Mouse (Mus musculus): ENCODE measurements around the gene Tmem44. TPM values are rescaled to one million over a fixed set of nuclear protein-coding genes. Genes with fewer than 3 reads are reported as not detected.

The Tmem44 gene
- polyA plus RNA-seq, 1 experiment from 2014 or later, result 1.0 TPM

DNA sequence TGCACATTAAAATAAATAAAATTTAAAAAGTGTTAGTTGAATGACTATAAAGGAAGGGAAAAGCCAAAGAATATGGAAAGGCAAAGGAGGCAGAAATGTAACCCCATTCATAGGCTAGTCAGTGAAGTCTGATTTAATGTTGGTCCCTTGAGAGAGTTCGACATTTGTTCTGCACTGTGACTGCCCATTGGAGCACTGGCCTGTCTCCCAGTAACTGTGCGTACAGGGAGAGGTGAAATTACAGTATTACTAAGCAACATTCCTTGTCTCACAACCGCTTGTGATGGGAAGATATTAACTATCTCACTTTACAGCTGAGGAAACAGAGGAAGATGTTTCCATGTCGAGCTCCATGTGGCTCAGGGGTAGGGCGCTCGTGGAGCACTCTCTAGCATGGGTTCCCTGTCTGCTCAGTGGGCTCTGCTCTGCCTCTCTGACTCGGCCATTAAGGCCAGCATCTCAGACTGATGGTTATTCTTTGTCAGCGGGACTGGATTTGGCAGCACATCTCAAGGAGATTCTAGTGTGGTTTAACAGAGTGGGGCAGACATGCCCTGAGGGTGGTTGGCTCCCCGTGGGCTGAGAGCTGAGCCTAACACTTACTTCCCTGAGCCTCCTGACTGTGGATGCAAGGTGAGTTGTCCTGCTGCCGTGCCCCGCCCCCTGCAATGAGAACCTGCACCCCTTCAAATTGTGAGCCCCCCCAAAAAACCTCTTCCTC is 45.2 kb downstream of the Tmem44 start:
- H3K36me3 ChIP-seq, result no peaks in the 10 kb centered on the region
- DNase-seq (no peak), ATAC-seq (ENCODE audit: low read depth) (no peak)
- H3K4me3 ChIP-seq (replicated peaks), result no peak overlapping the region
- peaks cover 54% of the 10 kb centered on the region for H3K4me1 ChIP-seq (replicated peaks)
- H3K9ac ChIP-seq, result no peak overlapping the region
- no peak overlapping the region for H3K27ac ChIP-seq
- 0 out of 2 replicates have a peak, but pooled peaks cover 2% of the 10 kb centered on the region for H3K27me3 ChIP-seq
- no peaks in the 10 kb centered on the region for H3K9me3 ChIP-seq (replicated peaks)
- WGBS (ENCODE audit: insufficient replicate concordance), result 57% methylated on average over 11 of the region's 11 CpGs
- no peak overlapping the region for H3K4me2 ChIP-seq

DNA sequence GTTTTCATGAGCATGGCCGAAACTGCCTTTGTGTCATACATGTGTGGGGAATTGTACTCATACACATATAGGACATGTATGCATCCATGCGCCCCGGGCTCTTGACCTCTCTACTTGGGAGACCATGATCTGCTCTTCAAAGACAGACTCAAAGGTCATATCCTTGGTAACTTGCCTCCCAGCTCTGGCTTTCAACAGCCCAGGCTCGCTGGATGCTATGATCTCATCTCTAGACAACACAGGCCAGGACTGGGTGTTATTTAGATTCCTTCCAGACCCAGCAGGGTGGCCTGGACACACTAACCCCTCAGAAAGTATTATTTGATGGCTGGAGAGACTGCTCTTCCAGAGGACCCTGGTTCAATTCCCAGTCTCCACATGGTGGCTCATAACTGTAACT is 45.8 kb downstream of the Tmem44 start:
- 69% methylated on average over 4 of the region's 4 CpGs for WGBS (ENCODE audit: insufficient replicate concordance)
- ATAC-seq (ENCODE audit: low read depth) (no peak), DNase-seq (no peak)
- no peak overlapping the region for H3K27ac ChIP-seq
- no peak overlapping the region for H3K4me3 ChIP-seq (replicated peaks)
- 0 out of 2 replicates have a peak, but pooled peaks cover 2% of the 10 kb centered on the region for H3K27me3 ChIP-seq
- H3K4me2 ChIP-seq, result no peak overlapping the region
- H3K36me3 ChIP-seq, result no peaks in the 10 kb centered on the region
- no peaks in the 10 kb centered on the region for H3K9me3 ChIP-seq (replicated peaks)
- no peak overlapping the region for H3K9ac ChIP-seq
- H3K4me1 ChIP-seq (replicated peaks), result peaks cover 48% of the 10 kb centered on the region

DNA sequence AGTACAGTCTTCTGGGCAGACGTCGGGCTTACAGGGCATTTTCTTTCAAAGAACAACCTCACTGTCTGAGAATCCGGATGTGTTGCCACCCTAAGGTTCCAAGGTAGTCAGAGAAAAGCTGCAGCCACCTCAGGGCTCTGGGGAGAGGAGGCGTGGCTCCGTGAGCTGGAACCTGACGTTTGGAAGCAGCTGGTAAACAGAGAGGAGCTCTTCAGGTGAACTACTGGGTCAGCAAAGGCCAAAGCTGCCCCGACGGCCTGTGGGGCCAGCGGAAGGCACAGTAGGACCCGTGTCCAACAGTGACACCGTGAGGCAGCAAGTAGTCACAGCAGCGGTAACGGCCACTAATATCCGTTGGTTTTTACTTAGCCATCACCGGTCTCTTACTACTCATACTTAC is 46.7 kb downstream of the Tmem44 start:
- peaks cover 39% of the 10 kb centered on the region for H3K4me1 ChIP-seq (replicated peaks)
- 9% methylated on average over 15 of the region's 15 CpGs for WGBS (ENCODE audit: insufficient replicate concordance)
- no peak overlapping the region for H3K9ac ChIP-seq
- H3K36me3 ChIP-seq, result no peaks in the 10 kb centered on the region
- no peak overlapping the region for H3K4me3 ChIP-seq (replicated peaks)
- ATAC-seq (ENCODE audit: low read depth), result peak; percentile 34; the same call in 1 of the 2 replicates
- H3K27me3 ChIP-seq, result 0 out of 2 replicates have a peak, but pooled peaks cover 2% of the 10 kb centered on the region
- DNase-seq, result peak; percentile 48
- no peaks in the 10 kb centered on the region for H3K9me3 ChIP-seq (replicated peaks)
- no peak overlapping the region for H3K27ac ChIP-seq
- H3K4me2 ChIP-seq, result peak overlapping the region; percentile 23

DNA sequence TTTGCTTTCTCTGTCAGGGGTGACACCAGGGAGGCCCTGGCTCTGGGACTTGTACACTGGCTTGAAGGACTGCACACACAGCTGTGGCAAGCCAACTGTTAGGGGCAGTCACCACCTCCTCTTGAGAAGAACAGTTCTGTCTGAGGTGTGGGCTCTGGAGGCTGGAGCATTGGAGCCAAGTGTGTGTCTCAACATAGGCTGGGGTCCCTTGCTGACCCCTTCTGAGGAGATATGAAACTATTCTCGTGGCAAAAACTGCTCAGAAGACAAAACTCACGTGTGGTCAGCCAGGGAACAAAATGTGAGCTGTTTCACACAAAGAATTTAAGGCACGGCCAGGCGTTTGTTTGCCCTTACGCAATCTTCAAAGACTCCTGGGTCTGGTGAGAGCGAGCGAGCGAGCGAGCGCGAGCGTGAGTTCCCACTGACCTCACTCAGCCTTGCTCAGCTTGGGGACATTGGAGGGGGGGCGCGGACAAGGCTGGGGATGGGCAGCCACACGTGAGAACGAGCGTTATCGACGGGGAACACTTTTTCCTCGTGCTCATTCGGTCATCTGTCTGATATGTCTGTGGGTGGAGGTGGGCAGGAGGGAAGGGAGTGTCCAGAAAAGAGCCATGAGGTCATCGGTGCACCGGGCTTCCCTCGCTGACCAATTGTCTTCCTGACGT is 48.3 kb downstream of the Tmem44 start:
- peak overlapping the region; percentile 61 for H3K9ac ChIP-seq
- DNase-seq (no peak), ATAC-seq (ENCODE audit: low read depth) (peak; percentile 37)
- peaks cover 35% of the 10 kb centered on the region for H3K4me1 ChIP-seq (replicated peaks)
- H3K27me3 ChIP-seq, result no peaks in the 10 kb centered on the region
- 1% methylated on average over 25 of the region's 25 CpGs for WGBS (ENCODE audit: insufficient replicate concordance)
- H3K9me3 ChIP-seq (replicated peaks), result no peaks in the 10 kb centered on the region
- H3K4me2 ChIP-seq, result peak overlapping the region; percentile 67
- H3K27ac ChIP-seq, result peak overlapping the region; percentile 41
- H3K4me3 ChIP-seq (replicated peaks), result peak overlapping the region; percentile 43
- H3K36me3 ChIP-seq, result no peaks in the 10 kb centered on the region

DNA sequence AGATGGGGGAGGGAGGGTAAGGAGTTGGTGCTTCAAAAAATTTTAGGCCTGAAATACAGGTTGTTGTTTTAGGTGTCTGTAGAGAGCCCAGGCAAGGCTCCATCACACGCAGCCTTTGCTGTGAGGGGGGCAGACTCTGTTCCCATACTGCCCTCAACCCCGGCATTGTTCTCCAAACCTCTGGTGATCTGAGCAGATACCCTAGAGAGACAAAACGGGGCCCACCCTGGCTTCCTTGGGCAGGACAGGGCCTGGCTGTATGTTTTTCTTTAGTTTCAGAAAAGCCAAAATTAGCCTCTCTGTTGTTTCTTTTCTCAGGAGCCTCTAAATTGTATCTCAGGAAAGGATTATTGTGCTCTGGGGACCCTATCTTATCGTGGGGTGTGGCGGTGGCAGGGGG is 49.0 kb downstream of the Tmem44 start:
- Histone ChIP-seq H3K27ac (no peak overlapping the region), H3K9me3 (replicated peaks) (no peaks in the 10 kb centered on the region), H3K36me3 (no peaks in the 10 kb centered on the region), H3K4me2 (peak overlapping the region; percentile 67), H3K4me3 (replicated peaks) (no peak overlapping the region), H3K4me1 (replicated peaks) (peaks cover 35% of the 10 kb centered on the region), H3K27me3 (no peaks in the 10 kb centered on the region), H3K9ac (0 out of 2 replicates have a peak overlapping the region, but pooled peaks have one; percentile 61)
- 17% methylated on average over 5 of the region's 5 CpGs for WGBS (ENCODE audit: insufficient replicate concordance)
- DNase-seq, result no peak
- no peak for ATAC-seq (ENCODE audit: low read depth)

DNA sequence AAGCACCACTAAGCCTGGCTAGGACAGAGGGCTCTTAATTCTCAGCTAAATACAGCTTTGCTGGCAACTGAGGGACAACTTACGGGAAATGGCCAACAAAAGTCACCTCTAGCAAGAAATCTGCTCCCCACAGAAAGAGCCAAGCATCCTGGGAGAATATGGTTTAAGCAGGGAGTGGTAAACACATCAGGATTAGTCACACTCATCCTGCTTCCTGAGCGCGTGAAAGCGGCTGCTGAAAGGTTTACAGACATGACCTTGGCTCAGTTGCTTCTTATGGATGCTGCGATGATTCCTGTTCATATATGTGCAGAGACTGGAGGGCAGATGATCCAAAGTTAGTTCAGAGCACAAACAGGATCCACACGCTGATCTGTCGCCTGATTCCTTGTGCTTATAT is 50.4 kb downstream of the Tmem44 start:
- H3K4me1 ChIP-seq (replicated peaks), result peaks cover 35% of the 10 kb centered on the region
- no peaks in the 10 kb centered on the region for H3K9me3 ChIP-seq (replicated peaks)
- H3K36me3 ChIP-seq, result no peaks in the 10 kb centered on the region
- DNase-seq (no peak), ATAC-seq (ENCODE audit: low read depth) (no peak)
- no peak overlapping the region for H3K9ac ChIP-seq
- H3K27ac ChIP-seq, result no peak overlapping the region
- H3K4me3 ChIP-seq (replicated peaks), result no peak overlapping the region
- no peak overlapping the region for H3K4me2 ChIP-seq
- H3K27me3 ChIP-seq, result no peaks in the 10 kb centered on the region
- 79% methylated on average over 7 of the region's 7 CpGs for WGBS (ENCODE audit: insufficient replicate concordance)

DNA sequence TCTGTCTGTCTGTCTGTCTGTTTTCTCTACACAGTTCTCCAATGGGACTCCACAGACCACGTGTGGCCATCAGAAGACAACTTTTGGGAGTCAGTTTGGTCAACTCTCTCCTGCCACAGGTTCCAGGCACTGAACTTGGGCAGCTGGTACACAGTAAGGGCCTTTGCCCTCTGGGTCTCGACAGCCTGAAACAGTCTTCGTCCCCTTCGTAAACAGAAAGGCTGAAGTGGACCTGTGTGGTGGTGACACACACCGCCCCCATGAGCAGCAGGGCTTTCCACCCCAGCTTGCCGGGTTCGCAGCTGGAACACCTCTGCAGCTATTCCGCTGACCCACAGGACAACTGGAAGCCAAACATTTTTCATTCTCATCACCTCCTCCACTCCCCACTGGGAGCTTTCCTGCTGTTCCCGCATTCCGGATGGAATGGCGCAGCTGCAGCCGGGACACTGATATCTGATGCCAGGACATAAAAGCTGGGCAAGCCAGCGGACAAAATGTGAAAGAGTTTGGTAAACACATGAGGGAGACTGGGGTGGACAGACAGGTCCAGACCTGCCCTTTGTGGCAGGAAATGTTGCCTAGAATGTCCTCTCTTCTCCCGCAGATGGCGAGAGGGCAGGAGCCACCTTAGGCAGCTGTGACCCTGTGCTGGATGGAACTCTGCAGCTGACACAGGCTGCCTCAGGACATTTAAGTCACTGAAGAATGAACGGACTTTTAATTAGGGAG is 51.4 kb downstream of the Tmem44 start:
- Histone ChIP-seq H3K27me3 (0 out of 2 replicates have a peak, but pooled peaks cover 3% of the 10 kb centered on the region), H3K4me3 (replicated peaks) (no peak overlapping the region), H3K4me2 (0 out of 2 replicates have a peak overlapping the region, but pooled peaks have one; percentile 6), H3K9ac (no peak overlapping the region), H3K9me3 (replicated peaks) (no peaks in the 10 kb centered on the region), H3K4me1 (replicated peaks) (peaks cover 28% of the 10 kb centered on the region), H3K27ac (no peak overlapping the region), H3K36me3 (no peaks in the 10 kb centered on the region)
- WGBS (ENCODE audit: insufficient replicate concordance), result 61% methylated on average over 16 of the region's 16 CpGs
- ATAC-seq (ENCODE audit: low read depth), result no peak
- DNase-seq, result no peak

DNA sequence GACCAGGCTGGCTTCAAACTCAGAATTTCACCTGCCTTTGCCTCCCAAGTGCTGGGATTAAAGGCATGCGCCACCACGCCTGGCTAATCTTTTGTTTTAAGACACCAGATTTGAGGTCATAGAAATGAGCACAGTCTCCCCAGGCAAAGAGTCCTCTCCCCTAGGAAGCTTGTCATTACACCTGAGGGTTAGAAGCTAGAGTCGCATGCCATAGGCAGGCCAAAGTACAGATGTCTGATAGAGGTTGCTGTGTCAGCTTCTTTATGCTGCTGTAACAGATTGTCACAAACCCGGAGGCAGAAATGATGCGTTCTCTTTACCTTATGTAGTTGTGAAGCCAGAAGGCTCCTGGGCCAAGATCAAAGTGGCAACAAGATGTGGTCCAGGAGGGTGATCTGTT is 53.3 kb downstream of the Tmem44 start:
- Histone ChIP-seq H3K27me3 (0 out of 2 replicates have a peak, but pooled peaks cover 13% of the 10 kb centered on the region), H3K9me3 (replicated peaks) (no peaks in the 10 kb centered on the region), H3K4me1 (replicated peaks) (peaks cover 10% of the 10 kb centered on the region), H3K27ac (no peak overlapping the region), H3K9ac (no peak overlapping the region), H3K36me3 (no peaks in the 10 kb centered on the region), H3K4me3 (replicated peaks) (no peak overlapping the region), H3K4me2 (no peak overlapping the region)
- ATAC-seq (ENCODE audit: low read depth) (no peak), DNase-seq (no peak)
- WGBS (ENCODE audit: insufficient replicate concordance), result 78% methylated on average over 5 of the region's 5 CpGs

DNA sequence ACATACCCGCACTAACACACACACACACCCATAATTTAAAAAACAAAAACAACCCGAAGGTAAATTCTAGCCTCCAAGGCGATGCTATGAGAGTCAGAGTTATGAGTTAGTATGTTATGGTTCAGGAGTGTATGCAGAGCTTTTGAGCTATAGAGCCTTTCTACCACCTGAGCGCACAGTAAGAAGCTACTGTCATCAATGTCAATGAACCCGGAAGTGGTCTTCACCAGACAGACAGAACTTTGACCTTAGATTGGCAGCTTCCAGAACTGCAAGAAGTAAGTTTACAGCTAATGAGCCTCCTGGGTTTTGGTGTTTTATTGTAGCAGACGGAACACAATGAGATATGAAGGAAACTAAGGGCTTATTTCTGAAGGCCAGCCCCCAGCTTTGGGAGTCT is 55.8 kb downstream of the Tmem44 start:
- Histone ChIP-seq H3K4me3 (replicated peaks) (no peak overlapping the region), H3K9ac (no peak overlapping the region), H3K36me3 (no peaks in the 10 kb centered on the region), H3K4me1 (replicated peaks) (no peaks in the 10 kb centered on the region; the same call in 1 of the 2 replicates), H3K4me2 (no peak overlapping the region), H3K27ac (no peak overlapping the region), H3K27me3 (0 out of 2 replicates have a peak, but pooled peaks cover 16% of the 10 kb centered on the region), H3K9me3 (replicated peaks) (no peaks in the 10 kb centered on the region)
- DNase-seq, result no peak
- ATAC-seq (ENCODE audit: low read depth), result no peak
- WGBS (ENCODE audit: insufficient replicate concordance), result 75% methylated on average over 6 of the region's 6 CpGs

DNA sequence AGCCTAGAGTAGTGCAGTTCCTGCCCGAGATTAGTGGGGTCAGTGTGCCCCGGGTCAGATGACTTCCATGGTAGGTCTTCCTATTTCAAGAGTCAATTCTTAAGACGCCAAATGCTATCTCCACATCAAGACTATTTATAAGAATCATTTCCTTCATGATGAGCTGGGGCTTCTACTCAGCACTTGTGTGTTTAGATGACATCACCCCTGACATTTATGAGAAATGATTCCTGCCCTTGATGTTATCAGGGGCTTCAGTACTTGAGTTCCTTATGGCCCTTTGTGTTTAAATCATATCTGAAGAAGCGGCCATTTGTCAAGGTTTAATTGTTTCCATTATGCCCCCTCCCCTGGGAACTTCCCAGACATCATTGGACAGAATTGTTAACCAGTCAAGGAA is 58.9 kb downstream of the Tmem44 start:
- H3K9me3 ChIP-seq (replicated peaks), result no peaks in the 10 kb centered on the region
- no peak overlapping the region for H3K27ac ChIP-seq
- 42% methylated on average over 4 of the region's 4 CpGs for WGBS (ENCODE audit: insufficient replicate concordance)
- H3K27me3 ChIP-seq, result 0 out of 2 replicates have a peak, but pooled peaks cover 16% of the 10 kb centered on the region
- DNase-seq, result no peak
- H3K4me1 ChIP-seq (replicated peaks), result no peaks in the 10 kb centered on the region
- no peak for ATAC-seq (ENCODE audit: low read depth)
- no peaks in the 10 kb centered on the region for H3K36me3 ChIP-seq
- H3K4me3 ChIP-seq (replicated peaks), result no peak overlapping the region
- no peak overlapping the region for H3K9ac ChIP-seq
- H3K4me2 ChIP-seq, result no peak overlapping the region

DNA sequence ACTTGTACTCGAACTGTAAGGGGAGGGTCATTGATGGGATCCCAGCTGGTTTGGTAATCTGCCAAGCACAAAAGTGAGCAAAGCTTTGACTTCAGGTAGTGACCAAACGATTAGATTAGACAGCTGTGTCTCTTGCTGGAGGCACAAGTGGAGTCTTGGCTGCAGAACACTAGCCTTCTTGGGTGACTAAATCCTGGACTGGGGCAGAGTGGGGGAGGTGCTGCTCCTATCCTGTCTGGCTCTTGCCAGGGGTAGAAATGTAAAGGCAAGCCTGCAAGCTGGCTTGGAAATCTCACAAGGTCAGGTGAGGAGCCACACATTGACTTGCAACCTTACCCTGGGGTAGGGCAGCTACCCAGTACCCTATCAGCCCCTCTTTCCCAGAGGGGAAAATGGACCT is 59.9 kb downstream of the Tmem44 start:
- ATAC-seq (ENCODE audit: low read depth) (no peak), DNase-seq (no peak)
- Histone ChIP-seq H3K4me1 (replicated peaks) (no peaks in the 10 kb centered on the region), H3K27ac (no peak overlapping the region), H3K9me3 (replicated peaks) (no peaks in the 10 kb centered on the region), H3K36me3 (no peaks in the 10 kb centered on the region), H3K4me2 (no peak overlapping the region), H3K4me3 (replicated peaks) (no peak overlapping the region), H3K9ac (no peak overlapping the region), H3K27me3 (0 out of 2 replicates have a peak, but pooled peaks cover 16% of the 10 kb centered on the region)
- WGBS (ENCODE audit: insufficient replicate concordance), result 61% methylated on average over 2 of the region's 2 CpGs
